Mouse (Mus musculus): ENCODE measurements at regions not wholly inside any gene's neighbourhood (a gene's known extent, or its start where the extent isn't known, plus 50 kb on each side); places are given as distances from the start of the nearest gene placed in this dataset.

- TF ChIP-seq POLR2A (IDR thresholded peaks at IDR 0.05; ENCODE audit: low read depth, low read length): no peak
- TF ChIP-seq CTCF (IDR thresholded peaks at IDR 0.05; ENCODE audit: extremely low read depth, insufficient read depth, insufficient read length, insufficient replicate concordance): no peak
Measured at GRCm38 (mm10) chr4:142826250-142826893, 386.4 kb downstream of the Prdm2 start.
